Mouse (Mus musculus) small intestine, adult 2 months (tissue): ENCODE data around the gene Snrnp40.

Source experiments
- CTCF ChIP-seq: fragments of 200-500 bp; IDR thresholded peaks from 2 replicates; pipeline ENCODE4 v1.5.1; 2012; ENCODE audit warnings: low read depth, mild to moderate bottlenecking, control low read depth, inconsistent platforms, low read length, moderate library complexity, mixed read lengths; ENCODE audit not compliant: insufficient replicate concordance, insufficient read length; ENCODE audit errors: extremely low read depth
- POLR2A ChIP-seq: fragments of 200-500 bp; IDR thresholded peaks from 2 replicates; pipeline ENCODE4 v1.6.1; 2012; ENCODE audit warnings: low read depth, mild to moderate bottlenecking, control low read depth, inconsistent platforms, low read length, moderate library complexity

GRCm38 (mm10) chr4:130379181-130379580 is 19.2 kb downstream of the Snrnp40 start:
- TF ChIP-seq POLR2A (no peak), CTCF (no peak)
